Mouse (Mus musculus) limb, embryonic 11.5 days (tissue): ENCODE data around the gene Il22ra1. TPM values are rescaled to one million over a fixed set of nuclear protein-coding genes. Genes with fewer than 3 reads are reported as not detected.

Experiments used
- ATAC-seq: fragments of 200-750 bp; cut with Nextera tagmentation; 2 replicates; pipeline ENCODE4 v1.8.0; 2017; ENCODE audit warnings: low read depth; ENCODE audit not compliant: insufficient number of reproducible peaks, low FRiP score, low TSS enrichment
- DNase-seq: peaks from one replicate; pipeline ENCODE4 v3.0.0-alpha.2; 2015; ENCODE audit warnings: low spot score
- H3K27ac ChIP-seq: fragments of 300-500 bp; sonication (generic); replicated peaks from 2 replicates; pipeline ENCODE4 v1.5.1; 2014; ENCODE audit warnings: low read depth, mild to moderate bottlenecking, low read length
- H3K27me3 ChIP-seq: fragments of 300-500 bp; sonication (generic); 2 replicates; pipeline ENCODE4 v1.6.1; 2014; ENCODE audit warnings: mild to moderate bottlenecking, low read length, mixed read lengths; ENCODE audit not compliant: control insufficient read depth, insufficient read depth
- H3K36me3 ChIP-seq: fragments of 300-500 bp; sonication (generic); 2 replicates; pipeline ENCODE4 v1.6.1; 2014; ENCODE audit warnings: mild to moderate bottlenecking, low read length, moderate library complexity, mixed read lengths; ENCODE audit not compliant: control insufficient read depth, insufficient read depth
- H3K4me1 ChIP-seq: fragments of 300-500 bp; sonication (generic); 2 replicates; pipeline ENCODE4 v1.6.1; 2014; ENCODE audit warnings: low read length, mixed read lengths; ENCODE audit not compliant: control insufficient read depth, insufficient read depth
- H3K4me2 ChIP-seq: fragments of 300-500 bp; sonication (generic); 2 replicates; pipeline ENCODE4 v1.6.1; 2014; ENCODE audit warnings: low read depth, mild to moderate bottlenecking, moderate library complexity; ENCODE audit not compliant: severe bottlenecking
- H3K4me3 ChIP-seq: fragments of 300-500 bp; sonication (generic); 2 replicates; pipeline ENCODE4 v1.5.1; 2014; ENCODE audit warnings: low read depth, low read length
- H3K9ac ChIP-seq: fragments of 300-500 bp; sonication (generic); 2 replicates; pipeline ENCODE4 v1.6.1; 2014; ENCODE audit warnings: mild to moderate bottlenecking, low read length
- H3K9me3 ChIP-seq: fragments of 300-500 bp; sonication (generic); 2 replicates; pipeline ENCODE4 v1.6.1; 2016; ENCODE audit warnings: low read length; ENCODE audit not compliant: control insufficient read depth
- WGBS: fragments of 180-500 bp; shearing (Covaris S2); extraction: QIAGEN DNeasy Blood & Tissue Kit; methylation state at CpG from one replicate; pipeline ENCODE4 v1.1.7; 2014; 5-methylcytosine and 5-hydroxymethylcytosine counted together
- polyA plus RNA-seq: library from polyadenylated mRNA; unstranded; fragments of >200 nt; fragmentation: Nextera tagmentation; extraction: Ambion mirVana; gene quantifications from 2 replicates; pipeline ENCODE4 v1.2.1, GENCODE M21; 2014

Il22ra1 gene
- polyA plus RNA-seq, 1 experiment from 2014 or later, result not detected

- Histone ChIP-seq H3K4me1 (peaks cover 11% of the 10 kb centered on the region), H3K27me3 (no peaks in the 10 kb centered on the region), H3K9me3 (no peaks in the 10 kb centered on the region), H3K27ac (no peak overlapping the region), H3K4me3 (no peak overlapping the region), H3K9ac (no peak overlapping the region), H3K36me3 (no peaks in the 10 kb centered on the region), H3K4me2 (no peak overlapping the region)
- 54% methylated on average over 7 of the region's 7 CpGs for WGBS
- ATAC-seq (no peak), DNase-seq (no peak)
Observed at GRCm38 (mm10) chr4:135739148-135739547, 11.2 kb downstream of the Il22ra1 start.

GRCm38 (mm10) chr4:135739672-135740071, 11.7 kb downstream of the Il22ra1 start:
- Histone ChIP-seq H3K9me3 (no peaks in the 10 kb centered on the region), H3K9ac (no peak overlapping the region), H3K27me3 (no peaks in the 10 kb centered on the region), H3K4me2 (no peak overlapping the region), H3K27ac (no peak overlapping the region), H3K4me1 (peaks cover 11% of the 10 kb centered on the region), H3K36me3 (no peaks in the 10 kb centered on the region), H3K4me3 (no peak overlapping the region)
- WGBS, result 91% methylated on average over 14 of the region's 14 CpGs
- DNase-seq (no peak), ATAC-seq (no peak)

- Histone ChIP-seq H3K4me3 (no peak overlapping the region), H3K27me3 (no peaks in the 10 kb centered on the region), H3K27ac (no peak overlapping the region), H3K4me2 (no peak overlapping the region), H3K9ac (no peak overlapping the region), H3K36me3 (no peaks in the 10 kb centered on the region), H3K4me1 (peaks cover 6% of the 10 kb centered on the region), H3K9me3 (no peaks in the 10 kb centered on the region)
- ATAC-seq, result no peak
- DNase-seq, result no peak
- 26% methylated on average over 6 of the region's 6 CpGs for WGBS
Observed at GRCm38 (mm10) chr4:135743520-135743919, 15.5 kb downstream of the Il22ra1 start.

- Histone ChIP-seq H3K4me3 (no peak overlapping the region), H3K27me3 (no peaks in the 10 kb centered on the region), H3K4me1 (no peaks in the 10 kb centered on the region), H3K9ac (no peak overlapping the region), H3K36me3 (no peaks in the 10 kb centered on the region), H3K4me2 (no peak overlapping the region), H3K9me3 (no peaks in the 10 kb centered on the region), H3K27ac (no peak overlapping the region)
- DNase-seq (no peak), ATAC-seq (no peak)
- 62% methylated on average over 16 of the region's 16 CpGs for WGBS
Observed at GRCm38 (mm10) chr4:135744726-135745448, 16.9 kb downstream of the Il22ra1 start.

- no peak overlapping the region for H3K9ac ChIP-seq
- no peak overlapping the region for H3K4me2 ChIP-seq
- WGBS, result 76% methylated on average over 10 of the region's 10 CpGs
- H3K9me3 ChIP-seq, result no peaks in the 10 kb centered on the region
- ATAC-seq (no peak), DNase-seq (no peak)
- no peak overlapping the region for H3K4me3 ChIP-seq
- H3K27ac ChIP-seq, result no peak overlapping the region
- no peaks in the 10 kb centered on the region for H3K4me1 ChIP-seq
- no peaks in the 10 kb centered on the region for H3K36me3 ChIP-seq
- H3K27me3 ChIP-seq, result no peaks in the 10 kb centered on the region
Observed at GRCm38 (mm10) chr4:135745613-135746012, 17.6 kb downstream of the Il22ra1 start.

- H3K27me3 ChIP-seq, result no peaks in the 10 kb centered on the region
- 0 out of 2 replicates have a peak, but pooled peaks cover 4% of the 10 kb centered on the region for H3K4me1 ChIP-seq
- H3K36me3 ChIP-seq, result no peaks in the 10 kb centered on the region
- H3K9me3 ChIP-seq, result peaks cover 7% of the 10 kb centered on the region
- H3K4me3 ChIP-seq, result no peak overlapping the region
- 77% methylated on average over 8 of the region's 8 CpGs for WGBS
- no peak overlapping the region for H3K27ac ChIP-seq
- DNase-seq, result no peak
- no peak for ATAC-seq
- no peak overlapping the region for H3K9ac ChIP-seq
- no peak overlapping the region for H3K4me2 ChIP-seq
Observed at GRCm38 (mm10) chr4:135750896-135751295, 22.9 kb downstream of the Il22ra1 start.

- DNase-seq (no peak), ATAC-seq (no peak)
- H3K4me2 ChIP-seq, result no peak overlapping the region
- H3K4me1 ChIP-seq, result 0 out of 2 replicates have a peak, but pooled peaks cover 4% of the 10 kb centered on the region
- no peaks in the 10 kb centered on the region for H3K36me3 ChIP-seq
- 78% methylated on average over 7 of the region's 7 CpGs for WGBS
- no peak overlapping the region for H3K4me3 ChIP-seq
- H3K27me3 ChIP-seq, result no peaks in the 10 kb centered on the region
- no peak overlapping the region for H3K27ac ChIP-seq
- H3K9me3 ChIP-seq, result peaks cover 7% of the 10 kb centered on the region
- no peak overlapping the region for H3K9ac ChIP-seq
Observed at GRCm38 (mm10) chr4:135752106-135752778, 24.3 kb downstream of the Il22ra1 start.

GRCm38 (mm10) chr4:135752779-135753164, 24.8 kb downstream of the Il22ra1 start:
- no peak overlapping the region for H3K9ac ChIP-seq
- H3K4me3 ChIP-seq, result no peak overlapping the region
- 54% methylated on average over 8 of the region's 8 CpGs for WGBS
- peaks cover 7% of the 10 kb centered on the region for H3K9me3 ChIP-seq
- no peaks in the 10 kb centered on the region for H3K36me3 ChIP-seq
- no peak for ATAC-seq
- H3K27ac ChIP-seq, result no peak overlapping the region
- H3K4me1 ChIP-seq, result 0 out of 2 replicates have a peak, but pooled peaks cover 4% of the 10 kb centered on the region
- H3K27me3 ChIP-seq, result no peaks in the 10 kb centered on the region
- no peak overlapping the region for H3K4me2 ChIP-seq
- no peak for DNase-seq
